Mouse (Mus musculus) liver, adult (tissue): ENCODE results near the gene Mtrf1l.
A peak's percentile ranks its signal among the peaks of the same experiment; 100 is the strongest.

Experiments
- GATA4 ChIP-seq: IDR thresholded peaks from 2 replicates; pipeline ENCODE4 v1.6.1; 2014; ENCODE audit warnings: mild to moderate bottlenecking, low read length; ENCODE audit not compliant: insufficient replicate concordance

The Mtrf1l gene

GRCm38 (mm10) chr10:5823740-5824491 is at the start of gene Mtrf1l:
Gene Mtrf1l, minus strand, starts transcription at chr10:5823910.
- peak; percentile 72; the same call in 1 of the 2 replicates for TF ChIP-seq GATA4

GRCm38 (mm10) chr10:5871081-5871480 is 47.4 kb upstream of the Mtrf1l start:
- no peak for TF ChIP-seq GATA4

DNA sequence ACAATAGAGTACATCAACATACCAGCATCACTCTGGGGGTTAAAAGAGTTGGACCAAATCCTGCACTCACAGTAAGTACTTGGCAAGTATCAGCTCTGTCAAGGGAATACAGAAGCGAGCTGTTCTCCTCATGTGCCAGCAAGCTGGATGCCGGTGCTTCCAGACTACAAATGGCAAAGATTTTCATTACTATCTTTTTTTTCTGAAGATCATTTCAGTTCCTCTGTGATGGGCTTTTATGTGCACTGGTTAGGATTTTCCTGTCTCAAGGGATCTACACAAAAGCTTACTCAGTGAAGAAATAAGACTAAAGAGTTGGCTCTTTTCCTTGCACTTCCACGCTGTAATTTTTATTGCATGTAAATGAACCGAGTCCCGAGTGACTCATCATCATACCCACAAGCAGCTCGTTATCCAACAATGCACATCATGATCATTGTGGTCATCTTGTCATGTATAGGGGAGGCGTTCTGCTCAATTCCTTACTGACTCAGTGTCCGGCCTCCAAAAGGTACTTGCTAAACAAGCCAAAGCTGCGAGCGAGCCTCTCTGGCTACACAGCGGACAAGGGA is 44.4 kb upstream of the Mtrf1l start:
- TF ChIP-seq GATA4: no peak

DNA sequence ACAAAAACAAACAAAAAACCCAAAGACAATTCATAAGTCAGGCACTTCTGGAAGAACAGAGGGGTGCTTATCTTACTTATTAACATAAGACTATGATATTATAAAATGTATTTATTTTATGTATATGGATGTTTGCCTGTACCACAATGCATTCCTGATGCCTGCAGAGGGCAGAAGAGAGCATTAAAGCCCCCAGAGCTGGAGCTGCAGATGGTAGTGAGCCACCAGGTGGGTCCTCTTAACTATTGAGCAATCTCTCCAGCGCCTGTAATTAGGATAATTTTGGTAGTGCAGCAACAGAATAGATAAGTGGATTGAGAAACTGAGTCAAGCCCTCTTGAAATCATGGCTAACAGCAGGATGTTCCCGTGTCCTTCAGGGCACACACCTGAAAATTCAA is 42.3 kb upstream of the Mtrf1l start:
- no peak for TF ChIP-seq GATA4

GRCm38 (mm10) chr10:5862669-5863068 is 39.0 kb upstream of the Mtrf1l start:
- no peak for TF ChIP-seq GATA4

DNA sequence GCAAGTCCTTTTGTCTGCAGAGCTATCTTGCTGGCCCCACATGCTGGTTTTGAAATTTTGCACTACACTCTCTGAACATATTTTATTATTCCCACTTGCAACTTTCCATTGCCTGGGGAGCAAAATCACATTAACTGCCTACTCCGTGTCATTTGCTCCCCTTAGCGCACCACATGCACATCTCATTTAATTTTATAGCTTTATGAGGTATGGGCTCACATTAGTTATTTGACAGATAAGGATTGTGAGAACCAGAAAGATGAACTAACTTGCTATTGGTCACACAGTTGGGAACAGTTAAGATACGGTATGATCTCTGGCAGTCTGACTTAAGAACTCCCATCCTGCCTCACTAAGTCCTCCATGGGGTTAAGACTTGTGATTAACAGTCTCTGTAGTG is 37.1 kb upstream of the Mtrf1l start:
- TF ChIP-seq GATA4: no peak

- no peak for TF ChIP-seq GATA4
Measured at GRCm38 (mm10) chr10:5859729-5860128, 36.0 kb upstream of the Mtrf1l start.

GRCm38 (mm10) chr10:5857996-5858549 is 34.4 kb upstream of the Mtrf1l start:
- TF ChIP-seq GATA4: no peak

DNA sequence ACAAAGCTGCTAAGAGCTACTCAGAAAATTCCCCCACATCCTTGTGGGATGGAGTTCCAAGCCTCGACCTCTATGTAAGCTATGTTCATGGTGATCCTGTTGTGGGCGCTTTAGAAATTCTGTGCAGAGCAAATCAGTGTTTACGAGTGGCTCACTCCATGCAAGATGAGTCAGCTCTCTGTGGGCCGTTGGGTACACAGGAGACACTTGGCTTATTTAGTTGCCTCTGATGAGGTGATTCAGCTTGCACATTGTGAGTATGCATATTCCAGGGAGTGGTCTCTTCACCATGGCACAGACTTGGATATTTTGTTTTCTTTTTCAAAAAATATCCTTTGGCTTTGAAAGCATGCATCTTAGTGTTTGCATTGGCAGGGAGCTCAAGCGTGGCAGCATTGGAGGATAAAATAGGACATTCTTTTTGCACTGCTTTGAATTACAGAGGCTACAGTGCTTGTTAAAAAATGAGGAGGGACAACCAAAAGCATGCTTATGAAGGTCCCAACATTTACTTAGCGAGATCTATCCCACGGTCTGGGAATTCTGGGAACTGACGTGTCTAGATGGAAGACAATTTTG is 29.7 kb upstream of the Mtrf1l start:
- no peak for TF ChIP-seq GATA4

DNA sequence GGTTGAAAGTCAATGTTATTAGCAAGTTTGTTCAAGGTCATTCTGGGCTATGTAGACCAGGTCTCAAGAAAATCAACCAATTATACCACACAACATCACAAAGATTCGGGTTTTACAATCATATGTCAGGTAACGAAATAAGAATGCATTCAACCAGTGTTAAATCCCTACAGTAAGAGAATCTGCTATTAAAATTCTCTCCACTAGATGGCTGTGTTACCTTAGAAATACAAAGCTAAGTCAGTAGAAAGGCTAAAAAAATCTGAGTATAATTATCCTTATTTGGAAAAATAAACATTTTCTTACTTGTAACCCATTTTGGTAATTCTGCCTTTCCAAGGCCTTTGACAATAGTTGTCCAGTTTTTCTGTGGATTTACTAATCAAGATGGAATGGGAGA is 23.2 kb upstream of the Mtrf1l start:
- TF ChIP-seq GATA4: no peak

DNA sequence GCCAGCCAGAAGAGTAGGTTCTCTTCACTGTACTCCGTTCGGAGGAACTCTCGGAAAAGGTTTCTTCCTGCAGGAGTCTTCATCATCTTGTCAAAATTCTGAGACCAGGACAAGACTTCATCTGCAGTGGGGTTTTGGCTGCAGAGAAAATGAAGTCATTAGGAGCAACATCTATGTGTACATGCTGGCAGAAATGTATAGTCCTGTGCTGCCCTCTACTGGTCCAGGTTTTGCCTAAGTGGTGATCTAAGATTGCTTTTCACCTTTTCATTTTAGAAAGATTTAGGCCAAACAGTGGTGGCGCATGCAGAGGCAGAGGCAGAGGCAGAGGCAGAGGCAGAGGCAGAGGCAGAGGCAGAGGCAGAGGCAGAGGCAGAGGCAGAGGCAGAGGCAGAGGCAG is 17.7 kb upstream of the Mtrf1l start:
- TF ChIP-seq GATA4: no peak

DNA sequence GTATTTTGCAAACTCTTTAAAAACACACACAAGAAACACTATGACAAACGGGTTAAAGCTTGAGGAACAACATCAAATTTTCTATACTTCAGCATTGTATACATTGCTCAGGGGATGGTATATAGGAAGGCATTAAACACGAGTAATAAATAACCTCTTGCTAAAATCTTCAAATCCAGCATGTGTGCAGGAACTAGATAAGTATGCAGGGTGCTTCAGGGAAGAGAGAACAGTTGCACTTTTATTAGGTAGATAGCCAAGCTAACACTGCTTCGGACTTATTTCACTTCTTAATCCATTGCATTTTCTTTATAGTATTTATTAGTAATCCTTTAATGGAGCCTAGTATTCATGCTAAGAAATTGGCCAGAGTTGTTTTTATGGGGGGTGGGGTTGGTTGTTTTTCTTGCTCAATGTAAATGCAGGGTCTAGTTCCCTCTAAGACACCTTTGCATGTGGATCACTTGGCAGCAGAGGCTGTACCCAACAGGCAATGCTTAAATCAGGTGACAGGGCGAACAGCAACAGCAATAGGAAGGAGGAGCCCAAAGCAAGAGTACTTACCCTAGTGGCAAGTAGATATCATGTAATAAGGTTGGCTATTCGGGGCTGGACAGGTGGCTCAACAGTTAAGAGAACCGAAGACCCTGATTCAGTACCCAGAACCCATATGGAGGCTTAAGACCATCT is 2.8 kb upstream of the Mtrf1l start:
- no peak for TF ChIP-seq GATA4

DNA sequence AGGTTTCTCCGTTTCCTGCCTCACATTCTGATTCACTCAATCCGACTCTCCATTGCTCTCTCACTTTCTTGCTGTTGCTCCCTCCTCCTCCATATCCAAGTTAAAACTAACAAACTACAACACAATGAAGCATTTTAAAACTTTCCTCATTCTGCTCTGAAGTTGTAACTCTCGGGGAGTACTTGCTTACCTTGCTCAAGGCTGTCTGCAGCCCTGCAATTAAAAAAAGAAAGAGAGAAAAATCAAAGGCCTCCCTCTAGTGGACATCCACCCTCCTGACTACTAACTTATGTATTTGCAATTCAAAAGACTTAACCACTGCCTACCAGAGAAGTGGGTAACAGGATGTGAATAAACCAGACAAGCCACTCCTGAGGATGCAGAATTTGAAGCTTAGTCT is 1.1 kb upstream of the Mtrf1l start:
- no peak for TF ChIP-seq GATA4

GRCm38 (mm10) chr10:5823291-5823739 is 395 bp downstream of the Mtrf1l start:
- no peak for TF ChIP-seq GATA4

DNA sequence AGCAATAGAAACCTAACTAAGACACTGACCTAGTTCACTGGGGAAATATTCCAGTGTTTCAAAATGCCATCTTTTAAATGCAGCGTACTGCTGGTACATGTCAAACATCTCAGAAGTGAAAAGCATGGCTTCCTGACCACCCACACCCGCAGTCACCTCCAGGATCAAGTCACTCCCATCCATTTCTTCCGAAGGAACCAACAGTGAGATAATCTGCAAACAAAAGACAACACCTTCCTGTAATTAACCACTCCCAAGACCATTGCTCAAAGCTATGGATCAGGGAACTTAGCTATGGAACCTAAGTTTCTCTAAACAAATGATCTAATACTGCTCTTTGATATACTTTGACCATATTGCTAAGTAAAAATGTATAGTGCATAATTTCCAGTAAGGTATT is 4.9 kb downstream of the Mtrf1l start:
- no peak for TF ChIP-seq GATA4
